Mouse (Mus musculus) stomach, postnatal 0 days (tissue): ENCODE results near the gene Ldlr.

Experiments
- CTCF ChIP-seq: IDR thresholded peaks from 2 replicates; pipeline ENCODE4 v1.5.1; 2016; ENCODE audit warnings: antibody characterized with exemption, low read depth, mild to moderate bottlenecking, moderate library complexity
- EP300 ChIP-seq: optimal IDR thresholded peaks from 2 replicates; pipeline ENCODE3; 2016; ENCODE audit warnings: antibody characterized with exemption

- no peak for TF ChIP-seq CTCF
- TF ChIP-seq EP300 = no peak
Observed at GRCm38 (mm10) chr9:21737188-21737587, 13.9 kb downstream of the Ldlr start.
